Comparison of ENCODE assay signal across 20 mouse cellular contexts in genomic region chr12:101823161-101823560, GRCm38 (mm10). TPM values are rescaled to one million over a fixed set of nuclear protein-coding genes. Genes with fewer than 3 reads are reported as not detected.
DNase-seq lines count a peak whose midpoint lies in the region; TF ChIP-seq lines count a peak whose summit lies in the region.
"Had no signal": no experiment of that assay in that cellular context is flagged by ENCODE, and none has a peak within 500 bp of the region (broad histone marks: within the 10 kb centered on the region; RNA-seq: fewer than 3 reads in every experiment).

No protein-coding gene starts in this region.

- TF ChIP-seq CTCF in heart, adult 2 months (IDR thresholded peaks at IDR 0.05): no peak

- H3K36me3 ChIP-seq in heart, adult 2 months (ENCODE audit: control insufficient read depth, insufficient read depth, low read length): no peaks in the 10 kb centered on the region
- H3K36me3 ChIP-seq: G1E had no signal

- no peak for TF ChIP-seq POLR2A in heart, adult 2 months (IDR thresholded peaks at IDR 0.05; ENCODE audit: insufficient read depth, low read depth, low read length)

- no peak overlapping the region for H3K4me3 ChIP-seq in heart, adult 2 months

- DNase-seq in heart, adult 11 months: peak; percentile 87
- no peak for DNase-seq in heart, adult 2 months
- DNase-seq in testis, postnatal 10 days (ENCODE audit: low spot score): peak; percentile 23
- no peak for DNase-seq in testis, postnatal 14 days (ENCODE audit: low spot score)
- DNase-seq: adrenal gland, adult 2 months; adrenal gland, adult 8-10 months; adrenal gland, postnatal 10 days; adrenal gland, postnatal 14 days; adrenal gland, postnatal 25 days; adrenal gland, postnatal 36 days; B cell, adult 2 months; cerebellum, adult 11 months; cerebellum, adult 11-12 months; cerebellum, adult 18-20 months had no signal

- H3K79me2 ChIP-seq in heart, adult 2 months (replicated peaks; ENCODE audit: control insufficient read depth, insufficient read depth, low read length): no peaks in the 10 kb centered on the region

- intact Hi-C loops in heart, adult 2 months (cut with DNase I): no loop called here

- H3K27ac ChIP-seq in heart, adult 2 months: no peak overlapping the region

- H3K9ac ChIP-seq in heart, adult 2 months (ENCODE audit: low read depth, low read length): no peak overlapping the region

- no peaks in the 10 kb centered on the region for H3K27me3 ChIP-seq in heart, adult 2 months (ENCODE audit: control insufficient read depth, insufficient read depth, low read length)
- H3K27me3 ChIP-seq: CH12.LX, Patski had no signal

- no peak for TF ChIP-seq EP300 in heart, adult 2 months (IDR thresholded peaks at IDR 0.05; ENCODE audit: insufficient read depth, low read depth, low read length)

- 88% methylated on average over 4 of the region's 4 CpGs for WGBS in heart, adult 2 months

- H3K4me1 ChIP-seq in heart, adult 2 months (ENCODE audit: control insufficient read depth, insufficient read depth, low read length): peaks cover 5% of the 10 kb centered on the region

RNA-seq across cellular contexts. Expression of gene Fbln5, which starts 4.3 kb away (rescaled TPM):
- total RNA-seq in heart, adult 2 months (2021): 10 to 100 TPM; 23.4 to 26.9 TPM
- polyA plus RNA-seq in heart, adult 2 months (2012; rRNA removed): 40.4 and 60.4 TPM in 2 replicates
- total RNA-seq: MEL had no signal
- polyA plus RNA-seq: activated CD4-positive, CD25-positive, alpha-beta regulatory T cell, adult 4 months; CD4-positive, CD25-positive, alpha-beta regulatory T cell, adult 4 months; G1E had no signal

Comparison
In these comparisons a context has a peak if more than half of its experiments do, and no peak if none do; other contexts are left out.
1. DNase-seq: peak in heart, adult 11 months (single experiment) and testis, postnatal 10 days (single experiment); none in heart, adult 2 months (0 of 2) and testis, postnatal 14 days (single experiment).